Mouse (Mus musculus) lung, postnatal 25 days (tissue): ENCODE results near the gene Slc22a20.
A peak's percentile ranks its signal among the peaks of the same experiment; 100 is the strongest.

Source experiments
- DNase-seq: peaks from one replicate; pipeline ENCODE4 v3.0.0; 2022; ENCODE audit warnings: low spot score

Gene Slc22a20

DNA sequence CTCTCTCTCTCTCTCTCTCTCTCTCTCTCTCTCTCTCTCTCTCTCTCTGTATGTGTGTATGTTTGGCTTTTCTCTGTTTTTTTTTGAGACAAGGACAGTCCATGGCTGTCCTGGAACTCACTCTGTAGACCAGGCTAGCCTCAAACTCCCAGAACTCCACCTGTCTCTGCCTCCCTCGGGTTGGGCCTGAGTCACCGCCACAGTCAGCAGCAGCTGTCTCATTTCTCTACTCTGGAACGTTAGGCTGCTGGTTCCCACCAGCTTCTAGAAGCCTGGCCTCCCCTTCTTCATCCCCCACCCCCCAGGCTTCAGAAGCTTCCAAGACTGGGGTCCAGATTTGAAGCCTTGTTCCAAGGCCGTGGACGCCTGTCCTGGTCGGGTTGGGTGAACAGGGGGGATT lies 3.6 kb upstream of the Slc22a20 start:
- no peak for DNase-seq

DNA sequence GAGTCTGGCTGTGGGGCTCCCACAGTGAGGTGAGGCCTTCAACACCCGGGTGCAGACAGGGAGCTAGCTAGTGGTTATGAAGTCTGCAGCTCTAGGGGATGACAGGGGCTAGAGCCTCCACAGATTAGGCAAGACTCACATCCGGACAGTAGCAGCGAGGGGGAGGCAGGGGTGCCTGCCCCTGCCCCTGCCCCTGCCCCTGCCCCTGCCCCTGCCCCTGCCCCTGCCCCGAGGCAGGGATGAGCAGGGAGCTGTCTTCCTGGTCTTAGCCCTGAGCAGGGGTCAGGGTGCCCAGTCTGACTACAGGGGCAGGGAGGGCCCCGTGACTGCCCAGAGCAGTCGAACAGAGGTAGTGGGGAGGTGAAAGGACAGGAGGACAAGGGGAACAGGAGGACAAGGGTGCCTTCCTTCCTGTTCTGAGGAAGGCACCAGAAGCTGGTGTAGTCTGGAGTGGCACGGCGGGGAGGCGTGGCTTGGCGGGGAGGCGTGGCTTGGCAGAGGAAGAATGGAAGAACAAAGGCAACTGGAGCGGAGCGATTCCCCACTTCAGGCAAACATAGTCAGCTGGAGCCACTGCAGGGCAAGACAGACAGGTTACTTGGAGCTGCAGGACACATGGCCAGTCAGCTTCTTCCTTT lies 3.0 kb upstream of the Slc22a20 start:
- peak; percentile 81 for DNase-seq

DNA sequence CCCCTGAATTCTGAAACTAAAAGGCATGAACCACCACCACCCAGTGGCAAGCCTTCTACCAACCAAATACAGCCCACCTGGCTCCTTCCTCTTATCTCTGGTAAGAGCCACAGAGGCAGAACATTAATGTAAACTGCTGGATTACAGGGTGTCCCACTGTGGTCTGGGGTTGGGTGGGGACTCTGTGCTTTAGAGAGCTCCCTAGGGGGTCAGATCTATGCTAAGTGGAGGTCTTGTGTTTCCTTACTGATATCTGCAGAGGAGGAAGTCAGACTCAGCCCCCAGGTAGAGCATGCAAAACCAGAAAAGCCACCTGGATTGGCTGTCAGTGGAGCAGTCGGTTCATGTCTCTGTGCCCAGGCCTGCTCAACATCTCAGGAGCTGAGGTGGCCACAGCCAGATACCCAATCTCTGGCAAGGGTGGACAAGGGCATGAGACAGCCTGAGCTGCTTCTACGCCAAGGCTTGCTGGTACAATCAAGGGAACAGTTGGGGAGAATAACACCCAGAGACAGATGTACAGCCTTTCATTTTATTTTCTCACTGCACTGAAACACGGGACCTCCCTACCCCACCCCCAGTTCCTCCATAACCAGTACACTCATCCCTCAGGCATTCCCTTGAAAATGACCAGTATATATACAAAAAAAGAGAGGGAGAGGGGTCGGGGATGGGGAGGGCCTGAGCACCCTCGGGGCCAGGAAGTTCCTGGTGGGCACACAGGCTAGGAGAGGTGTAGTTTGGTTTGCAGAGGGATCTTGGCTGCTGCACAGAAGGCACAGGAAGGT lies 2.3 kb upstream of the Slc22a20 start:
- no peak for DNase-seq

DNA sequence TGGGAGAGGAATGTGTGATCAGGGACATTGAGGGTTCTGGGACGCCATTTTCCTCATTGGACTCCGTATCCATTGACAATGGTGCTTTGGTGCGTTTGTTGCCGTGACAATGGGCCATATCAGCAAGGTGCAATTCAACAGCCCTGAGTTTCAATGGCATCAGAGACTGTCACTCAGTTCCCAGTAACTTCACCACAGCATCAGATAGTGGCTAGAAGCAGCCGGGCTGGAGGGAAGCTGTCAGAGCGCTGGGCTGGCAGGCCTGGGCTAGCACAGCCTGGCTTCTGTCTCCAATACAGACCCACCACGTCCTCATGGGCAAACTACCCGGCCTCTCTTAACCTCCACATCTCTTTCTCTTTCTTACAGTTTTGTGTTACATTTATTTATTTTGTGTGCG lies 5.5 kb downstream of the Slc22a20 start:
- DNase-seq, result no peak

DNA sequence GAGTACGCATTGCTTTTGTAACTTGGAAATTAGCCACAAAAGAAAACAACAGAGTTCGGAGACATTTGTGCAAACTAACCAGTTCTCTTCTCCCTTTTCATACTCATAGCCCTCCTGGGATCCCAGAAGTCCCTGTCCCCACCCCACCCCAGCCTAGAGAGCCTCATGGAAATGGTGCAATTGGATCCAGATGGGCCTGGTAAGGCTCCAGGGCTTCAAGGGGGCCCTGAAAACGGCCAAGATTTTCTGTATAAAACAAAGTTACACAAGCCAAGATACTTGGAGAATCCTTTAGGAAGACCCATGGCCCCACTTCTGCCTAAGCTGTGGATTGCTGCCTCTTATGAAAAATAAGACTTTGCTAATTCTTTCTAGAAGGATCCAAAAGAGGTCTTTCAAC lies 8.2 kb downstream of the Slc22a20 start:
- DNase-seq, result no peak

DNA sequence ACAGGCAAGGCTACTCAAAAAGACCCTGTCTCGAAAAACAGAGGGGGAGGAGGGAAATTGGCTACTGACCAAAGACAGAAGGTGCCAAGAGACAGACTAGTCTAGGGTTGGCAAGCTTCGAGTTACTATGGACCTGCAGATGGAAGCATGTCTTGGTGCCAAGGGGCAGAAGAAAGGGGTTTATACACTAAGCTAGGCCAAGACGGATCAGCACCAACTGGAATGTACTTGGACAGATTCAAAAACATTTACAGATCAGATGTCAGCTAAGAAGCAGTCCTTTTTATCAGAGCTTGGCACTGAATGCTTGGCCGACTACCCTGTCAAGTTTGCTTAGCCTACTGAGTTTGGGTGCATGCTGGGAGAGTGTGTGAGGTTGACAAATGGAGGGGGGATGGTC lies 10.3 kb downstream of the Slc22a20 start:
- DNase-seq, result no peak

DNA sequence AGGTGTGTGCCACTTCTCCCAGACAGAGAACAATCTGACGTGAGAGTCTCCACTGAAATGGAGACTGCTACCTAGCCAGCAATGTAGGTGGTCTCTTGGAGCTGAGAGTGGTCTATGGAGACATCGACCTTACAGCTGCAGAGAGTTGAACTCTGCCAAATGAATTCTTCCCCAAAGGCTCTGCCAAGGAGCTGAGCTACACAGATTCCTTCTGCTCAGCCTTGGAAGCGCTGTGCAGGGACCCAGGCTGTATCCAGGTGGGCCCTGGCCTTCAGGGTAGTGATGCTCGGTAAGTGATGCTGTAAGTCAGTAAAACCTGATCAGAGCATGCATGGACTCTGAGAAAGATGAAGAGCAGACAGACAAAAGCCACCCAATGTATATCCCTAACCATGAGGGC lies 10.8 kb downstream of the Slc22a20 start:
- DNase-seq, result no peak

DNA sequence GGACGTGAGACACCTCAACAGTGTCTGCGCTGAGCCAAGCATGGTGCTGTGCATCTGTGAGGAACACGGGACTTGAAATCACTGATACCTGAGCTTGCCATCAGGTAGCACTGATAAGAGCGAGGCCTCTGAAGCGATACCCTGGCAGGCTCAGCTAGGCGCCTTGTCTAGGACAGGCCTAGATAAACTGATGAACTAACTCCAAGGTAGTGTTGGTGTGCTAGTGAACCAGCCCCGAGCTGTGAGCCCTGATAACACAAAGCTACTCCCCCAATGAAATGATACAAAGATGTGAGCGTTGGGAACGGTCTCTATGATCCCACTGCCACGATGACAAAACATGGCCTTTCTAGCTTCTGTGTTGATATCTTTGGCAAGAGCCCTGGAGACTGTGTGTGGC lies 18.3 kb downstream of the Slc22a20 start:
- DNase-seq, result no peak

DNA sequence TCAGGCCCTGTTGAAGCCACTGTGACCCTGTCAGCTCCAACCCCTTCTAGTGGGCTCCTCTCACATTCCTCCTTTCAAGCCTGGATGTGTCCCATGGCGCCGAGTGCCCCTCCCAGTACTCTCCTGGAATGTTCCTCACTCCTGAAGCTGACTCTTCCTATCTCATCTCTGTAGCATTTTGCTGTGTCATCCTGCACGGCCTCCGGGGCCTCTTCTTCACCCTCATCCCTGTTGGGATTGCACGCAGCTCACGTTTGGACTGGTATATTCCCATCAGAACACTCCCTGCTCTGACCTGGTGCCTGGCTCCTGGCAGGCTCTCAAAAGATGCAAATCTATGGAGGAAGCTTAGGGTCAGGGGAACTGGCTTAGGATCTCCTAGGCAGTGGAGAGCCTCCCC lies 19.2 kb downstream of the Slc22a20 start:
- no peak for DNase-seq

DNA sequence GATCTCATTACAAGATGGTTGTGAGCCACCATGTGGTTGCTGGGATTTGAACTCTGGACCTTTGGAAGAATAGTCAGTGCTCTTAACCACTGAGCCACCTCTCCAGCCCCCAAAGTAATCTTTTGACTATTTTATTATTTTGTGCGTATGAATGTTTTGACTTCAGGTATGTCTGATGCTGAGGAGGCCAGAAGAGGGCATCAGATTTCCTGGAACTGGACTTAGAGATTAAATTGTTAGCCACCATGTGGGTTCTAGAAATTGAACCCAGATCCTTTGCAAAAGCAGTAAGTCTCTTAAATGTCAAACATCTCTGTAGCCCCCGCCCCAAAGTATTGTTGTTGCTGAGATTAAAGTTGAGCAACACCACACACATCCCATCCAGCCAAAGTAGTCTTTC lies 20.0 kb downstream of the Slc22a20 start:
- DNase-seq, result no peak

DNA sequence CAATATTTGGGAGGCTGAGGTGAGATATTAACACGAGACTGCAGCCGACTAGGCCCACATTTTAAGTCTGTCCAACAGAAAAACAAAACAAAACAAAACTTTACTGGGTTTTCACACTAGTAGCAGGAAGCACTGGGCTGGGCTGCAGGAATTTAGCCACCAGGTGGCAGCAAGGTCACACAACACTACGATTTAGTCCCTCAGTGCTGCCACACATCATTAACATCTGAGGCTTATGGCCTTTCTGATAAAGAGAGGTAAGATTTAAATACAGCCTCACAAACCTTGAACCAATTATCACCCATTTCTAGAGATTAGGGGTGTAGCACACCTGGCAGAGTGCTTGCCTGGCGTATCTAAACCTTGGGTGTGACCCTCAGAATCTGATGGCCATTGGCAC lies 20.7 kb downstream of the Slc22a20 start:
- peak; percentile 84 for DNase-seq

DNA sequence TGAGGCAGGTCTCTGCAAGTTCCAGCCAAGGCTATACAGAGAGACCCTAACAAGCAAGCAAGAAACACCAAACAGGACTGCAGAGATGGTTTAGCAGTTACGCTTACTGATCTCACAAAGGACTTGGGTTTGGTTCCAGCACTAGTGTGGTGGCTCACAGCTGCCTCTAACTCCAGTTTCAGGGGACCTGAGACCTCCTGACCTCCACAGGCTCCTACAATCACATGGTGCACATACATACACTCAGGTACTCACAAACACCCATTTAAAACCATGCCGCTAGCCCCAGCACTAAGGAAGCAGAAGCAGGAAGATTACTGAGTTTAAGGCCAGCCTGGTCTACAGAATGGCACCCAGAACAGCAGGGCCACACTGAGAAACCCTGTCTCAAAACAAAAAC lies 21.1 kb downstream of the Slc22a20 start:
- no peak for DNase-seq

DNA sequence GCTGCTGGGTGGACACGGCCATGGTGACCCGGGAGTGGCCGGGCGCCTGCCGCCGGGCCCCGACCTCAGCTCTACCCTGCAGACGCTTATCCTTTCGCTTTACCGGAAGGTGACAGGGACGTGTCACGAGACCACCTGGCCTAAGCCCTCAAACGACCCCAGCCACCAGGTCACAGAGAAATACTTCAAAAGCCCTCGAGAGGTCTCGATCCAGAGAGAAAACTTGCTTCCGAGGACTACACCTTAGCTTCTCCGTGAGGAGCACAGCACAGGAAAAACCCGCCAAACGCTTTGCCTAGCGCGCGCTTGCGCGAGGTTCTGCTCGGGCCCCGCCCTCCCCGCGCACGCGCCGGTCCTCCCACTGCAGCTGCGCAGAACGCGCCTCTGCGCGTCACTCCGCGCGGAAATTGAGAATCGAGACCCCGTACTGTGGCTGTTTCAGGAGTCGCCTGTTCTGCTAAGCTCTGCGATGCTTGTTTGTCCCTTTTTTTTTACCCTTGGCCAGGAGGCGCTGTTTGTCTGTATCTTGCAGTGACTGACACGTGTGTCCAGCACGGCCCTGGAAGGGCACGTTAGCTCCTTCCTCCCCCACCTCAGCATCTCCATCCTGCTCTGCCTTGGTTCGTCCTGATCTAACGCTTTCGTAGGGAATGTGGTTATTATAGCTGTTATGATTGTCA lies 21.9 kb downstream of the Slc22a20 start, which contains the start of gene Pola2:
Gene Pola2 (minus strand): TSS at position 320 of the 680 bp plus-strand sequence.
- peak; percentile 88 for DNase-seq

DNA sequence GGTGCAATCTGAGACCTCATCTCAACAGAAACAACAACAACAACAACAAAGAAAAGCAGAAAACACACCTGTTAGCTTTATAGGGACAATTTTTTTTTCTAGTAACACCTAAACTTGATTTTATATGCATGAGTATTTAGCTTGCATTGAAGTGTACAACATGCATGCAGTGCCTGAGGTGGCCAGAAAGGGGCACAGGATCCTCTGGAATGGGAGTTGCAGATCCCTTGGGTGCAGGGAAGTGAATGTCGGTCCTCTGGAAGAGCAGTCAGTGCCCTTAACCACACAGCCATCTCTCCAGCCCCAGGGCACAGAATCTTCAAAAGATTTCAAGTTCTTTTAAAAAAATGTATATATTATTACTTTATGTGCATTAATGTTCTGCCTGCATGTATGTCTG lies 23.3 kb downstream of the Slc22a20 start:
- DNase-seq, result no peak

DNA sequence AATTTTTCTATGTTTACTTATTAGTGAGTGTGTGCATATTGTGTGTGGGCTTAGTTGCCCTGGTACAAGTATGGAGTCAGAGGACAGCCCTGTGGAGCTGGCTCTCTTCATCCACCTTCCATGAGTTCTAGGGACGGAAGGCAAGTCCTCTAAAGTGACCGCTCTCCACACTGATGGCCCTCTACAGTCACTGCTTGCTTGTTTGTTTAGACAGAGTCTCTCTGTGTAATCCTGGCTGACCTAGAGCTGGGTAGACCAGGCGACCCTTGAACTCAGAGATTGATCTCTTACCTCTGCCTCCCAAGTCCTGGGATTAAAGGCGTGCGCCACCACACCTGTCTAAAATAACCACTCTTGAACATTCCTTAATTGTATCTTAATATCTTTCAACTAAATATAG lies 28.6 kb downstream of the Slc22a20 start:
- no peak for DNase-seq

DNA sequence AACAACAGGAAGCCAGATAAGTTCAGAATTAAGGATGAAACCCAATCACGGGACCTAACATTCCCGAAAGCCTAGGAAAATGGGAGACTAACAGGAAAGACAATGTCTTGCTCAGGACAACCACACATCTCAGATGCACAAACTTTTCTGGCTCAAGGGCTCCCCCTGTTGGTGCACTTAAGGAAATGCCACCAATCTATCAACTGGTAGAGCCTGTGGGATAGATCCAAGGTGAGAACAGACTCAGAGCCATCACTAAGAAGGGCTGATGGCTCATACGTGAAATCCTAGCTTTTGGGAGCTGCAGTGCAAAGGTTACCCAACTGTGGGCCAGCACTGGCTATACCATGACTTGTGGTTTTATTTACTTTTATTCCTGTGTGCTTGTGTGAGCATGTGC lies 29.3 kb downstream of the Slc22a20 start:
- DNase-seq, result peak; percentile 86

DNA sequence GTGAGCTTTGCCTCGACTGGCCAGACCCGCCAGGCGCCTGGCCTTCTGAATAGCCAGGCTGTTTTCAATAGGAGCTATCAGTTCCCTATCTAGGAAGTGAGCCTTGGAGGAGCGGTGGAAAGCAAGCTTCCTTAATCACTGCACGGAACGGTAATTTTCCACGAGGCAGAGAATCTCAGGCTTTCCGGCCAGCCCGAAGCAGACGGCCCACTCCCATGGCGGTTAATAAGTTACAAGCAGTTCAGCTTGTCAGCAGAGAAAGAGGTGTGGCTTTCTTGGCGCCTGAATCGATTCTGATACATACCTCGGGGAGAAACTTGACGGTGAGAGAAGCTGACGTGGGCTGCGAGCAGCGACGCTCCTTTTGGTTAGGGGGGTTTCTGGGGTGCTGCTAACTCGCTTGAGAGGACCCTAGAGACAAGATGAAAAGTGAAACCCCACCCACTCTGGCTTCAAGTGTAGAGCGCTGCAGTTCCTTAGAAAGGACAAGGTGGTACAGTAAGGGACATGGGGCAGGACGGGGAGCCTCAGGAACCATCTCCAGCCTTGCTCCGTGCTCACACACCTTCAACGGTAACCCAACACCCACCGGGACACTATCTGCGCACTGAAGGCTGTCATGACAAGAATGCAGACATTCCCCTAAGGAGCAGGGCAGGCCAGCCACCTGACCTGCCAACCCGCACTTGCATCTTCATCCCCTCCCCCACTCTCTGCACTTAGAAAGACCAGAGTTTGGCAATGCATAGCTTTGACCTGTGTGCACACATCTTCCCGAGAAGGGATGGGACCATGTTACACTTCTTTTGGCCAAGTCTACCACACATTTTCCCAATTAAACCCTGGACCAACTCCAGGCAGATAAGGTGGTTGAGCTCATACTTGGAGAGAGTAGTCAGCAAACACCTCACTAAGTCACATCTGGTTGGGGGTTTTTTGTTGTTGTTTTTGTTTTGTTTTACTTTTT lies 30.0 kb downstream of the Slc22a20 start:
- DNase-seq, result peak; percentile 50

DNA sequence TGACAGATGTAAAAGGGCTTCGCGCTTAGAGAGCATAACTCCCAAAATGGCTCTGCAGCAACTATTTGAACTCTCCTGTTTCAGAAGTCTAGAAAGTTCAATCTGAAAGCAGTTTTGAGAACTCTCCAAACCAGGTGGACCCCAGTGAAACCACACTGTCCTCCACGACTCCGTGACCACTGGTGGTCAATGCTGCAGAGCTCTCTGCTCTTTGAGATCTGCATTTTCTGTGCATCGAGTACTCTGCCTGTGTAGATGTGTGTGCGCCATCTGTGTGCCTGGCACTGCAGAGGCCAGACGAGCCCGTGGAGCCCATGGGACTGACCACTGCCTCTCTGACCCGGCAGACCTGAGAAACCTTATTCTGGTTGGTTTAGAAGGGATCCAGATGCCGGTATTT lies 31.0 kb downstream of the Slc22a20 start:
- no peak for DNase-seq

DNA sequence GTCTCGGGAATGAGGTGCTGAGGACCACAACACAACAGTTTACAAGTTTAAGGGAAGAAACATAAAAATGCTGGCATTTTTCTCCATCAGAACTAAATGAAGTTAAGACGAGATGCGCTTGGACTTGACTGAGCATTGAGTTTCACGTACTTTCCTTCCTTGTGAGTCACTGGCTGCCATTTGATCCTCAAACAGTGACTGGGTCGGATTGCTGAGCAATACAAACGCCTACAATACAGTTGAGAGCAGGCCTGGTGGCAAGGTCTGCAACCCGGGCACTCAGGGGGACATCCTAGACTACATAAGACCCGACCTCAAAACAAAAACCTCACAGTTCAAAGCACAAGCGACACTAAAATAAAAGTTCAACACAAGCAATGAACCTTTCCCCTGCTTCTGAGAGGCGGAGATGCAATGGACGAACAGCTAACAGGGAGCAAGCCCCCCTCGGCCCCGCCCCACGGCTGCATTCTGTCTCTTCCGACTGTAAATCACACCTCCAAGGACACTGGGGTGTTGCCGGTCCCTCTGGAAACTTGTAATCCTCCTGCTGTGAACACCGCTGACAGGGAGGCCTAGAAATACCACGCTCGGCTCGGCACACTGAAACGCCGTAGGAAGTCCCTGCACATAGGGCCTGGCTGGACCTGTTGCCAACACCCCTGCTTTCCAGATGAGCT lies 31.8 kb downstream of the Slc22a20 start:
- DNase-seq, result no peak

DNA sequence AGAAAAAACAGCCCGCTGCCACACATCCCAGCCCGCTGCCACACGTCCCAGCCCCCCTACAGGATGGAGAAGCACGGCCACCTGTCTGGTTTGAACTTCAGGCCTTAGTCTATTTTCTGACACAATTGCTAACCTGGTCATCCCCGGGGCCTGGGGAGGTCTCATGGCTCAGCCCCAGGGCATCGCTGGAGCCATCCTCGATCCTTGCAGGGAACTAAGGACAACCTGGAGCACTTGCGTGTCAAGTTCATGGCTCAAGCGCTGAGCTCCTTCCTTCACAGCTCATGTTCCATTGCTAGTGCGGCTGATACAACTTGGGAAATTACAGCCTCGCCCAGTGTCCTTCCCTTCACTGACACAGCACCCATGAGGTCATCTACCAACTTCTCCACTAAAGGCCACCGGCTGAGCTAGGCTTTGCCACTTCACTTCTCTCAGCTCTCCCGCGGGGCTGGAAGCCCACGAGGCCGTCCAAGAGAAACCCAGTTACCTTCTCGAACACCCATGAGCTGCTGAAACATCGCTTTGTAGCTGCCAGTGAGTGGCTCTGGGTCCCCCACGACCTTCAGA lies 32.7 kb downstream of the Slc22a20 start:
- no peak for DNase-seq

DNA sequence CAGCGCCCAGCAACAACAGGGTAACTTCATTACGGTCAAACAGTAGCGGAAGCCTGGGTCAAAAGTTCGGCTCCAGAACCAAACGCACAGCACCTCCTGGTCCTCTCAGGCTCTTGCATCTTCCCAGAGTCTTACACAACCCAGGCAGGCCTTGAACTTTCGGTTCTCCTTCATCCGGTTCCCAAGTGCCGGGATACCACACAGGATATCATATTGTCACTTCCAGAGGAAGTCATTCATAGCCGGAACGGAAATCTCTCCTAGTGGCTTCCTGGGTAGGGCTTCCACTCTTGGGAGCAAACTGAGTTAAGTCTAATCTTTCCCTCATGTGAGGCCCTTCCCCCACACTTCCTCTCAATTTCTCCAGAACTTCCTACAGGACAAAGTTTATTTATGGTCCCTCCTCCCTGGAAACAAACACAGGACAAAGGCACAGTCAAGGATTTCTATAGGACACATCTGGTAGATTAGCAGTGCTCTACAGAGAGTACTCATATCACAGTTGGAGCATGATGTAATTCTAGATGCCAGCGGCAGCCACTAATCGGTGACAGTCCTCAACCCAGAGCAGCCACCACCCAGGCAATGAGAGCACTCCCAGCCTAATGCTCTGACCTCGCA lies 33.8 kb downstream of the Slc22a20 start:
- DNase-seq, result peak; percentile 86
